Mouse (Mus musculus): ENCODE measurements around the gene 1700028K03Rik. TPM values are rescaled to one million over a fixed set of nuclear protein-coding genes. Genes with fewer than 3 reads are reported as not detected.

The 1700028K03Rik gene
- total RNA-seq (2021) = not detected
- long read RNA-seq, experiment 1 = 0 reads
- long read RNA-seq, experiment 2 = 0 reads

DNA sequence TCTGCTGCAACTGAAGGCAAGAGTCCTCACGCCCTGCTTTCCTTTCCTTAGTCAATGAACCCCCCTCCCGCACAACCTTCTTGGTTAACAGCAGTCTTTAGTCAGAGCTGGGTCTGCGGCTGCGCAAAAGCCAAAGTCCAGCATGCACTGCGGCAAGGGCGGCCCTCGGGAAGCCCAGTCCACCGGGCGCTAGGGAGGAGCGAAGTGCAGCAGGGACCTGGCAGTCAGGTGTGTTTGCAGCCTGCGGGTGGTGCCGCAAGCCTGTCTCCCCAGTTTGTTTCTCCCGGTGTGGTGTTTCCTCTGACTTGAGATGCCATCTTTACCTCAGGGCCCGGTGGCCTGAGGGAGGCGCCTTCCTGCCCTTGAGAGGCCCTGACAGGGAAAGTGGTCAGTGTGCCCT lies at the start of gene 1700028K03Rik:
1700028K03Rik (plus strand) TSS at position 129 of the 400 bp plus-strand sequence.
- no peak for DNase-seq

DNA sequence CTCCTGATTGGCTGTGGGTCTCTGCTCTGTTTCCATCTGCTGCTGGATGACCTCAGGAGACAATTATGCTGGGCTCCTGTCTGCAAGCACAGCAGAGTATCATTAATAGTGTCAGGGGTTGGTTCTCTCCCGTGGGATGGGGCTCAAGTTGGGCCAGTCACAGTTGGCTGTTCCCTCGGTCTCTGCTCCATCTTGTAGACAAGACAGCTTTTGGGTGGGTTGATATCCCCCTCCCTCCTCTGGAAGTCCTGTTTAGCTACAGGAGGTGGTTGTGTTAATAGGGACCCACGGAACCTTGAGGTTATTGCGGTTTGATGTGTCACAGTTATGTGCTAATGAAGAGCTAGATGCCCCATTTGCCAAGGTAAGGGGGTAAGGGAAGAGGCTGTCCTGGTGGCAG lies 45.5 kb upstream of the 1700028K03Rik start:
- DNase-seq = no peak

DNA sequence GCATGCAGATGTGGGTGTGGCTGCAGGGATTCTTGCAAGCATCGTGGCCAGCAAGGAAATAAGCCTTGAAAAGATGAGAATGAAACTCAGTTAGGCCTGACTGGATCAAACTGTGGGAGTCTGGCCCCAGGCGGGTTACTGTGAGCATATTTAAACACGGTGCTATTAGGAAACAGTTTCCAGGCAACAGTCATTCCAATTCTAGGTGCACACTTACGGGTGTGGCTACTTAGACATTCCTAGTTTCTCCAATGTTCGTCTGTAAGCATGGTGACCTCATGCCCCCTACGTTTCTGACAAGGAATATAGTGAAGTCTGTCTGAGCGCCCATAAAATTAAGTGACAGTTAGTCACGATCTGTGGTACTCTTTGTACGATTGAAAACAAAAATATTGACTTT lies 43.5 kb upstream of the 1700028K03Rik start:
- no peak for DNase-seq

DNA sequence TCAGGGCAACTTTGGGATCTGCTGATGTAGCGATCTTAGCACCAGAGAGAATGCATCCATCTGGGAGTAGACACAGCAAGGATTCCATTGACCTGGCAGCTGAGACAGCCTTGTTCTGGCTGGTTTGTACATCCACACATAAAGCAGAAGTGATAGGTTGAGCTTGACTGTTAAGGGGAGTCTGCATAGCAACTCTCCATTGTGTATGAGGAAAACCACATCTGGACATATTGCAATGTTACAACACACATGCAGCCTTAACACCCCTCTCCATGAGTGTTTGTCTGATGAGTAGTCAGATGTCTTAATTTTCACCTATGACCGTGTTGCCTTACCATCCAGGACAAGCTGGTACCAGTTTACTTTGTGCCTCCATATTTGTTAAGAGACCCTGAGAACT lies 42.0 kb upstream of the 1700028K03Rik start:
- no peak for DNase-seq

DNA sequence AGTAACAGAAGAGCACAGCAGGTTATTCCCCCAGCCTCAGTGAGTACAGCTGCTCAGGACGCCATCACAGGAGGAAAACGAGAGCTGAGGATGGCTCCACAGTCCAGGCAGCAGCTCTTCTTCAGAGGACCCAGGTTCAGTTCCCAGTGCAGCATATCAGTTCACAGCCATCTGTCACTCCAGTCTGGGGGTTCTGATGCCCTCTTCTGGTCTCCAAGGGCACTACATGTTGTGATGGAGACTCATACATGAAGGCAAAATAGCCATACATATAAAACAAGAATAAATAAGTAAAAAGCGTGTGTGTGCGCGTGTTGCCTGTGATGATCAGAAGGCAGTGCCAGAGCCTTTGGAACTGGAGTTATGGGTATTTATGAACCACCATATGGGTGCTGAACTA lies 39.8 kb upstream of the 1700028K03Rik start:
- no peak for DNase-seq

DNA sequence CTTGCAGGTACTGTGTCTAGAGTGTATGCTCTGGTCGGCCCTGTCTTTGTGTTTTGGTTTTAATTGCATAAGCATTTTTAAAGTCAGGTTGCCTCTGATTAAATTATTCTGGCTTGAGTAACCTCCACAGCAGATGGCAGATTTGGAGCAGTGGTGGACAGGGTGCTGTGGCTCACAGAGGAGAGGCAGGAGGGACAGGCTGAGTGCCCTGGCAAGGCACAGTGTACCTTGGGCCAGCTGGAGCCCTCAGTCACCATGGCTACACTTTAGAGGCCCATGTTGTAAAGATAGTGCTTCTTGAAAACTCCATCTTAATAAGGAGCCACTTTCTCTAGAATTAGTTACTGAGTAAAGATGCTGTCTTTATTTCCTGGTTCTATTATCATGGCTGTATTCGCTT lies 38.5 kb upstream of the 1700028K03Rik start:
- no peak for DNase-seq

DNA sequence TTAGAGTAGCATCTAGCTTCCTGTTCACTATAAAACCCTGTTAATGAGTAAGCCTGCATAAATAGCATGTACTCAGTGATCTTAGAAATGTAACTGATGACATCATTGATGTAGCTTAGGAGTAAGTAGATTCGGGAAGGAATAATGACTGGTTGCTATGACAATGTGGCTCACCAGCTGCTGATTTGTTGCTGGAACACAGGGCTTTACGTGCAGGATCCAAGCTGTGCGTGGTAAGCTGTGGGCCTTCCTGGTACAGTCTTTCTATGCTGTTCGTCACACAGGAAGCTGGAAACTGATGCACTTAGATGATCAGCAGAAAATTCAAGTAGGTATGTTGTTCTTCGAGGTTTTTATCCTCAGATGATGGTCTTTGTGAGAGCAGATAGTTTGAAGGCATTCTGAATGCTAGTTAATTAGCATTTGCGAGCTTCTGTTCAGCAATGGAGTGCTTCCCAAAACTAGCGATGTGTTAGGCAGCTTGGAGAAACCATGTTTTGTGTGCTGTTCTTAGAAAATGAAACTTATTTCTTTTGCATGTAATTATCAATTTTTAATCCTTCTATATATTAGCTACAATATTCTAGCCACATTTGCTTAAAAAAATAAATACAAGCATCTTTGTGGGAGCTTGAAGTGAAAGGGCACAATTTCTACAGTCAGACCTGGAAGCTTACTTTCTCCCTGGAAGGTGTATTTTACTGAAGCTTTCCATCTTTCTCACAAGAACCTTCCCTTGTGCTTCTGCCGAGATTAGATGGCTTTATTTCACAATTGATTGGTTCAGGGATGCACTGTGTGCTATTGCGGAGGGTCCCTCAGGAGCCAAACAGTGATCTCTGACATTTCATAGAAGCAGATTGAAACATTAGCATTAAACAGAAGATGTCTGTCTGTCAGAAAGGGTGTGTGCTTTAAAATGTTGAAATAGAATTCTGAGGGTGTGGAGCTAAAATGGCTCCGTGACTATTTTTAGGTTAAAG lies 36.7 kb upstream of the 1700028K03Rik start:
- DNase-seq = no peak

DNA sequence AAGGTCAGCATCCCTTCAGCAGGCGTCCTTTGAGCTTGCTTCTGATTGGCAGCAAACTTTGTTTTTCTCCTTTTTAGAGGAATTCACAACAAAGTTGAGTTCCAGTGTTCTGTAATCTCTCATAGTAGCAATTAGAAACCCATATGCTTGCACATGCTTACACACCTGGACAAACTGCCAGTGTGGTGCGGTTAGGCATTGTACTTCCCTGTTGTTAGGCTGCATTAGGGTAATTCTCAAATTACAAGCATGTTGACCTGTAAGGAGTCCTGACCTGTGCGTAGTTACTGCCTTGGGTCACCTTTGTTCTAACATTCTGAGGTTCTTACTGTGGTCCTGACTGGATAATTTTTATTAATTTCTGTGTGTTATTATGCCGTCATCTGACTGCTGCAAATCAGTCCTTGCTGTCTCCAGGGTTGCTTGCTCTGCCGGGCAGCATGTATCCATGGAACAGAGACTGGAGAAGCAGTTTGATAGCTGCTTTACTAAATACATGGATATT lies 35.7 kb upstream of the 1700028K03Rik start:
- DNase-seq = no peak

DNA sequence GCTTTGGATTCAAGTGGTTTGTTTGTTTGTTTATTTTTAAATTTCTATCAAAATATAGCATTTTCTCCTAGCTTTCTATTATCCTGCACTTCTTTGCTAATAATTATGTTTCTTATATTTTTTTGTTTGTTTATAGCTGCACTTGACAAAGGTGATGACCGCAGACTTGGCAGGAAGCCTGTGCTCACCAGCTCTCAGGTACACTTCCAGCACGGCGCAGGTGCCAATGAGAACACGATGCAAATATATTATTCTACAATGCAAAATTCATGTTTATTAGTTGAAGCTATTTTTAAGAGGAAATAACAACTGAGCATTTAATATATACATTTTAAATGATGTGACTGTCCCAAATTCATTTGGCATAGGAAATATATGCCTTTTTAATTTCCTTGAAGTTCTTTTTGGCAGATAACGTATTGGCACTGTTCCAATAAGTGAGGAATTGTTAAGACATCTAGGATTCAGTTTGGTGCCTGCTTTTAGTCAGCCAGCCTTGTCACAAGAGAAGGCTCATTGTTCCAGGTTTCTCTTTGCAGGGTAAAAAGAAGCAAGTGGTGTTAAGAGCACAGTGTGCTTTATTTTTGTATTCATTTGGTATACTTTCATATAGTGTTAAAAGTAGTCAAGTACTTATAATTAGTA lies 34.5 kb upstream of the 1700028K03Rik start:
- no peak for DNase-seq

DNA sequence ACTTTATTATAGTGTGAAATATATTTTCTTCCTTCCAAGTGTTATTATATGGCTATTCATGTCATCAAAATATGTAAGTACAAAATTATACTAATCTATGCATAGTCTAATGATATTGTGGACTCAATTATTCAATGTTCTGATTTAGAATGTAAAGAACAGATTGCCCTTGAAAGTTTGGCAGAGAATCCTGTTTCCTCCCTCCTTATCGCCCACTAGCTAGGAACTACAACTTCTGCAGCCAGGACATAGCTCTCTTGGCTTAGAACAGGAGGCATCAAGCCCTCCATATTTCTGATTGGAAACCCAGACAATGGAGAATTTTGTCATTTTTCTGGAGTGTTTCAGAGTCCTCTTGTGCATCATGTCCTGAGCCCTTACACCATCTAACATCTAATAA lies 33.8 kb upstream of the 1700028K03Rik start:
- no peak for DNase-seq

DNA sequence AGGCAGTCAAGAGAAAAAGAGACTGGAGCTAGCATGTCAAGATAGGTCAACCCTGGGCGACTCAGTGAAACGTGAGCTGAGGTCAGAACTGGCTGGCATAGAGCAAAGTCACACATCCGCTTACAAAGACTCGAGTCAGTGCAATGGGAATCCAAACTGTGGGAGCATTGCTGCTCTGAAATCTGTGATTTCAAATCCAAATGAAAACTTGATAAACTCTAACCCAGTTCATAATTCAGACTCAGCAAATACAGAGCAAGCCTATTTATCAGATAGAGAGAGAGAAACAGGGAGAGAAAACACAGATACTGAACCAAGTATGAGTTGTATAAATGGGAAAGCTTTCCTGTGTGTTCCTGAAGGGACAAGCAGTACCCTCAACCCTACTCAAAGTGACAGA lies 27.2 kb upstream of the 1700028K03Rik start, which contains the start of gene Gm42669:
Gm42669 (plus strand) TSS at position 301 of the 400 bp plus-strand sequence.
- DNase-seq = no peak

DNA sequence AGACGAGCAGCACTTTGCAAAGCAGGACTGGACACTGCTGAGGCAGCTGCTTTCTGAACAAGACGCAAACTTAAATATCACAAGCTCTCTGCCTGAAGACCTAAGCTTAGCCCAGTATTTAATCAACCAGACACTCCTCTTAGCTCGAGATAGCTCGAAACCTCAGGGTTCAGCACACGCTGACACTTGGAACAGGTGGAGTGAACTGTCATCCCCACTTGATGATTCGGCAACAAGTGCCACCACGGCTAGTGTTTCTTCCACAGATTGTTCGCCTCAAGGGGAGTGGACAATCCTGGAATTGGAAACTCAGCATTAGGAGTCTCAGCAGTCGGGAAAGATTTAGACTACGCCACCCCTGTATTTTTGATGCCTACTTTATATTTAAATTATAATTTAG lies 24.0 kb upstream of the 1700028K03Rik start:
- no peak for DNase-seq

DNA sequence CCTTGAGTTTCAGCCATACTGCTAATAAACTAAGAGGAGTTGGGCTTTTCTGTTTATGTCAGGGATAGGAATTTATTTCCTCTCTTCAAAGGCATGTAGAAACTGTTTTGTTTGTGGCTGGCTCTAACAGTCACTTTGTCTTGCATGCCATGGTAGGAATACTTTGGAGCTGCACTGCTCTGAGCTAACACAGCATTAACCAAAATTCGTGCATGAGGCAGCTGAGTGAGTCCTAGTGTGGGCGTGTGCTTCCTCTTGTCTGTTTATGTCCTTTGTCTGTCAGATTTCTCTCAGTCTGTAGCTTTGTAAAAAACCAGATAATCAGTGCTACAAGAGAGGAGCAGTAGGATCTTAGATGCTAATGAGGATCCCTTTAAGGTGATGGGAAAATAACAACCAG lies 23.2 kb upstream of the 1700028K03Rik start:
- DNase-seq = no peak

DNA sequence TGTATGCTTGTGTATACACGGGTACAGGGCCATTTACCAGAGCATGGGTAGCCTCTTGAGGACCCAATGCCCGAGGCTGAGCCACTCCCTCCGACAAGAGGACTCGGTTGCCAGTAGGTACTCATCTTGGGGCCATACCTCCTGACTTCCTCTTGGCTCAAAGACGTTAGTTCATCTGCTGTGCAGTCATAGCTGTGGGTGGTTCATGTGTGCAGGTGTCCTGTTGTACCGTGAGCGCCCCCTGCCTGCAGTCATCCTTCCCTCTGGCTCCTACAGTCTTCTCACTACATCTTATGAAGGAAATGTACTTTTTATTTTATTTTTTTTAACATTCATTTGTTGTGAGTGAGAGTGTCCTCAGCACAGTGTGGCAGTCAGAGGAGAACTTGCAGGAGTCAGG lies 20.9 kb upstream of the 1700028K03Rik start:
- DNase-seq = peak; percentile 17 to 40

DNA sequence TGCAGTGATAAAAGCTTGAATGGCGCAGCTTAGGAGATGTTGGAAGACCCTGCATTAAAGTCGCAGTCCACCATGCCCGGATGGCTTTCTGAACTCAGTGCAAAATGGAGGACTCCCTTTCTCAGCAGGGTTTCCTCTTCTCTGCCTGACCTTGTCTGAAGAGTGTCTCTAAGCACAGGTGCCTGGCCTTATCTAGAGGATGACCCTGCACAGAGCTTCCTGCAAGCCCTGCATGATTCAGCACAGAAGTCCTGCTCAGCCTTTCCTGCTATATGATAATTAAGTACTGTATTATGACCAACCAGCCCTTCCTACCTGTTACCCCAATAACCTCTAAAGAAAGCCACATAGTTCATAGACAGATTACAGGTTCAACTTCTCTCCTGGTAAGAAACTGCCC lies 19.1 kb upstream of the 1700028K03Rik start:
- DNase-seq = no peak

DNA sequence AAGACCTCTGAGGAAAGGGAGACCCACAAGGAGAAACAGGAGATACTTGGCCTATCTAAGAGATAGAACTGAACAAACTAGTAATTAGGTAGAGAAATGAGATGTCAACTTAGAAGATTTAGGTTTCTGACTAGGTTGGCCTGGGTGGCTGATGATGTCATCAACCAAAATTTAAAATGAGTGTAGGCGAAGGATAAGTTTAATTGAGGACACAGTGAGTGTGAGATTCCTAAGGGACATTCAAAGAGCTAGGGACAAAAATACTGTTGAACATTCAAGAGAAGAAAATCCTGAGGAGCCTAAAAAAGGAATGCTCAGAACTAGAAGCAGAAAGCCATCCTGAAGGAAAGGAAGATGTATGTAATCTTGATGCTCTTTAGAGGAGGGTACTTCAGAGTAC lies 18.4 kb upstream of the 1700028K03Rik start:
- no peak for DNase-seq

DNA sequence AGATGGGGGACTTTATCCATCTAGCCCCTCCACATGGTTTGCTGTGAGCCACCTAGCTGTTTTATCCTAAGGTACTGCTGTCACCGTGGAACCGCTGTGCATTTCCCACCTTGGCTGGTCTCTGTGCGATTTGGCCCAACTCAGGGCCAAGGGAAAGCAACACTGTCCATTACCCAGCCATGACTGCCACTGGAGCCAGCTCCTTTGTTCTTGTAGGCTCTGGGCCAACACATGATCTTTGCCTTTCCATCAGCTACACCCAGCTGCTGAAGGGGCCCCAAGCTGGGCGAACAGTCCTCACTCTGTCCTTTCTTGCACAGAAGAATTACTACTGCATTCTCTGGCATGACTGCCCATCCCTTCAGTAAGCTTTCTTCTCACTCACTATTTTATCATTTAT lies 15.9 kb upstream of the 1700028K03Rik start:
- no peak for DNase-seq

DNA sequence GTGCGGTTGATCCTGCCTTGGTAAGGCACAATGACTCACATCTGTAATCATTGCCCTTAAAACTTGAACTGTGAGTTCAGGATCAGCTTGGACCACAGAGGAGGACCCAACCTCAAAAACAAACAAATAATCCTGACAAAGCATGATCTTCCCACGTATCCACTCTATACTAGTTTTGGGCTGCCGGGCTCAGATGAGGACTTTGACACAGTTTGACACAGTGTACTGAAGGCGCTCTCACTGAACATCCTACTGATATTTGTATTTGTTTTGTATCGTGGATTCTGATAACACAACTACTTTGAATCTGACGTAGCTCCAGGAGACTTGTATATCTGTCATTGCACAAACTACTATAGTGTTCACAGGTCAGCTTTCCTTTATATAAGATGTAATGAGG lies 13.1 kb upstream of the 1700028K03Rik start:
- DNase-seq = no peak

DNA sequence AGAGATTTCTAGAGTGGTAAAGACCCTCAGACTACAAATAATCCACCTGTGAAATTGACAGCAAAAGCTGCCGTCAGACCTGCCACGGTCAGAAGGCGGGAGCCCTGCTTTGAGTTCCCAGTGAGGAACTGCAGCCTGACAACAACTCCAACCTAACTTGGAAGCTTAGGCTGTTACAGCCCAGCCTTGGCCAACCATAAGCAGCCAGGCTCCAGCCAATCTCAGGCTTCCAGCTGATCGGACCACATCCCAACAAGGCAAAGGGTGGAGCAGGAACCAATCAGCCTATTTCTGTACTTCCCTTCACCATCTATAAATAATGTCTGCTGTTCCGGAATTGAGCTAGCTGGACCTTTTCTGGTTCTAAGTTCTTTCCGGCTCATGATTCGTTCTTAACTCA lies 12.6 kb upstream of the 1700028K03Rik start:
- DNase-seq = peak; percentile 30 to 69

DNA sequence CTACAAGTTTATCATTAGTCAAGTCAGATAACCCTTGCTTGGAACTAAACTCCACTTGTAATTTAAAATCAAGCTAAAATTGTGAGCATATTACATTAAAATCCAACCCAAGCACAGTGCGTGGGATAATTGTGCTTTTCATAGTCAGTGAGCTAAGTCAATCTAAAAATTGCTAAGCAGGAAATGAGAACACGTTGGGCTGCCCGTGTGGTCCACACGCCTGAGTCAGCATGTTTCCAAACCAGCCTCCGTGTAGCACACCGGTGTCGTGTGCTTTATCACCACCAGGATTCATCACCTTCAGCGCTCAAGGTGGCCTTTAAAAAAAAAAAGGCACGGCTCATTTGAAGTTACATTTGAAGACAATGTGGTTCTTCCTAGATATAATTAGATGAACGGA lies 10.2 kb upstream of the 1700028K03Rik start:
- DNase-seq = no peak

DNA sequence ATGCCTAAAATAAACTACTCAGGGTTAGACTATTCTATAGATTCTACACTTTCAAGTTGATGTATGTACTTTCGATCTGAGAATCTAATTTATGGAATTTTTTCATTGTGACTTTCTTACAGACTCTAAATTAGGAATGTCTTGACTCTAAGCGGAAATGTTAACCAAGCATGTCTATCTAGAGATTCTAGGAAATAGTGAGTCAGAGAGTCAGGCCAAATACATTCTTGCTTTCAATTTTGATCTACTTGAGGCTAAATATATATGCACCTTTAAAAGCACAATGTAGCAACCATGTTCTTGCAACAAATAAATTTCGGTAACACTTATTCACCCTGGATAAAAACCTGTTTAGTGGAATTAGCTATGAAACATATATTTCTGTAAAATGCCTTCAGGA lies 5.7 kb upstream of the 1700028K03Rik start:
- no peak for DNase-seq

DNA sequence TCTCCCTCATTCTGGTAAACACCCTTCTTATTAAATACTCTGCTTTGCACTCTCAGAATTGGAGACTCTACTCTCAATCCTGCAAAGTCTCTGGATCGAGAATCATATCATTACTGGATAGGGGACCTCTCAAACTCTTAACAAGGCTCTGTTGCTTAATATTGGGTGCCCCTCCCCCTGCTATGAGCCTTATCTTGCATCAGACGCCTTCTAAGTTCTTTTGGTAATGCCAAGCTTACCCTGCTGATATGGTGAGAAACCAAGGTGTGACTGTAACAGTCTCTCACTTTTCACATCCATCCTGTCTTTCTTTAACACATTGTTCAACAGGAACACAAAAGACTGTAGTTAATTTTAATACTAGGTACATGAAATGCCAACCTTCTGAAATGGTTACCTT lies 919 bp upstream of the 1700028K03Rik start:
- DNase-seq = no peak

DNA sequence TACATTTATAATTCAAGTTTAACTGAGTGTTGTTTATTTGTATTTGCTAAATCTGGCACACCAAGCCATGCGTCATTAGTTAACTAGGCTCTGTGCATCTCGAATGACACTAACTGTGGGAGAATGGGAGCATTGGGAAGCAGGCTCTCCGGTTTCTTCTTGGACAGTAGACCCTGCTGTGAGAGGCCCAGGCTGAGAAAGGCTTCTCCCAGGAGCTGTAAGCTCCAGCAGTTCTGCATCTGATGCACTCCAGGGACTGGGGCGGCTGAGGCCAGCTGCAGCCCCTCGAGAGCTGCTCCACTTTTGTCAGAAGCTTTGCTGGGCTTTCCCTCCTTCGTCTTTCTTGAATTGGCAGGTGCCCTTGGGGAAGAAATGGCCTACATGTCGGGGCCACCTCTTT lies 7.2 kb downstream of the 1700028K03Rik start:
- DNase-seq = peak; percentile 11 to 45
